Mouse (Mus musculus) granulocyte monocyte progenitor cell, adult 5-6 weeks (primary cell): ENCODE data around the gene Nos1ap. TPM values are rescaled to one million over a fixed set of nuclear protein-coding genes. Genes with fewer than 3 reads are reported as not detected.

Experiments used
- ATAC-seq: replicated peaks from 2 replicates; pipeline ENCODE4 v1.8.0; 2016; ENCODE audit warnings: mild to moderate bottlenecking, moderate TSS enrichment, inconsistent platforms; ENCODE audit not compliant: poor library complexity, severe bottlenecking
- total RNA-seq, 2 experiments: library from RNA; stranded (forward) in 1 of 2; stranded (reverse) in 1 of 2; fragments of 200-712, 200-1000 nt in 1 of 2; fragments of >200 nt in 1 of 2; fragmentation: Nextera tagmentation in 1 of 2; gene quantifications; 2 replicates each; pipeline ENCODE4 v1.2.3; 2014 to 2017

Nos1ap gene
- total RNA-seq, 2 experiments from 2014 or later: 3.7 to 11.5 TPM

DNA sequence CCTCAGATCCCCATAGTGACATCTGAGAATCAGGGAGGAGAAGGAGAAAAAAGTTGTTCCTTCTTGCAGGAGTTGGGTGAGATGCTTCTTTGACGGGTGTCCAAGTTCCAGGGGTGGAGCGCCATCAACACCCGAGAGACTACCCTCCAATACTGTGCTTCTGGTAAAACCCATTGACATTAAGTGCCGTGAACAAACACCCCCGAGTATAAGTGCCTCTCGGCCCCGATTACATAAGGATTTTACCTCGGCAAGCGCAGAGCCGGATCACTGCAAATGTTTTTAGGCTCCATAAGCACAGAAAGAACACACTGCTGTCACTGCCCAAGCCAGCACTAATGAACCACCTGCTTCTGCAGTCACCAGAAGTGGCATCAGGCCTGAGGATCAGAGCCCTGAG lies 266.7 kb downstream of the Nos1ap start:
- no peak for ATAC-seq

DNA sequence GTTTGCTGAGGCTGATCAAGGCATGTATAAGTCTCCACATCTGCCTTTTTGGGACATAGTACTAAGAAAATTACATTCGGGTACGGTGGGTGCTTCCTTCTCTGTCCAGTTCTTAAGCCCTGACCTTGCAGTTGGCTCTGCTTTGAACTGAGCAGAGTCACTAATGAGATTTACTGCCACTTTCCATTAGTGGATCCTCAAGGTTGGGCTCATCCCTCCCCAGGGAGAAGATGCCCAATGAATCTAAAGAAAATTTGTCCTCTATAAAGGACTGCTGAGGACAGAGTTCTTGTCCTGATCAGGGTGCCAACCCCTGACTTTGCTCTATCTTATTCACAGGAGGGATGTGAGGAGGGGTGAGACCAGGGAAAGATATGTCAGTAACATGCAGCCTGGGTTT lies 267.6 kb downstream of the Nos1ap start:
- no peak for ATAC-seq

- ATAC-seq: no peak
These were observed 278.2 kb downstream of the Nos1ap start for GRCm38 (mm10) chr1:170311431-170311830.

GRCm38 (mm10) chr1:170308503-170308902 lies 281.2 kb downstream of the Nos1ap start, which contains the start of gene Spata46:
Gene Spata46 (plus strand): TSS chr1:170308803.
- ATAC-seq: no peak

GRCm38 (mm10) chr1:170306232-170306631 lies 283.4 kb downstream of the Nos1ap start, which contains the start of gene Gm7694:
Gene Gm7694 (minus strand): TSS chr1:170306332.
- ATAC-seq: no peak

GRCm38 (mm10) chr1:170305002-170305401 lies 284.7 kb downstream of the Nos1ap start:
- peak; percentile 79 for ATAC-seq

- ATAC-seq: no peak
These were observed 286.6 kb downstream of the Nos1ap start for GRCm38 (mm10) chr1:170303103-170303502.

- ATAC-seq: no peak
These were observed 287.2 kb downstream of the Nos1ap start for GRCm38 (mm10) chr1:170302456-170302855.

- ATAC-seq: no peak
These were observed 288.0 kb downstream of the Nos1ap start for GRCm38 (mm10) chr1:170301686-170302085.

DNA sequence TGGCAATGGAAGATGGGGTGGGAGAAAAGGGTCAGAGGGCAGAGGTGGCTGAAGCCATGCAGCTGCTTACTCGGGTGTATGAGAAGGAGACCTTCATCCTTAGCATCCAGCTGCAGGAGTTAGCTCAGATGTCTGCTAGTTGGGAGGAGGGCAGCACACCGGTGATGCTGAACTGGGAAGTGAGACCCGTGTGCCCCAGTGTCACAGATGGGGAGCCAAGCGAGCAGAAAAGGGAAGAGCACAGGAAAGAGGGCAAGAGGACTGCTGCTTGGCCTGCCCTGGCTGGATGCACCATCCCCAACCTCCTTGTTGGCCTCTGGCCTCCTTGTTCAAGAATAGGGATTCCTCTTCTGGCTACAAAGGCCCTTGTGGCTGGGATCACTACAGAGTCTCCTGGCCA lies 290.2 kb downstream of the Nos1ap start:
- ATAC-seq: peak; percentile 55

DNA sequence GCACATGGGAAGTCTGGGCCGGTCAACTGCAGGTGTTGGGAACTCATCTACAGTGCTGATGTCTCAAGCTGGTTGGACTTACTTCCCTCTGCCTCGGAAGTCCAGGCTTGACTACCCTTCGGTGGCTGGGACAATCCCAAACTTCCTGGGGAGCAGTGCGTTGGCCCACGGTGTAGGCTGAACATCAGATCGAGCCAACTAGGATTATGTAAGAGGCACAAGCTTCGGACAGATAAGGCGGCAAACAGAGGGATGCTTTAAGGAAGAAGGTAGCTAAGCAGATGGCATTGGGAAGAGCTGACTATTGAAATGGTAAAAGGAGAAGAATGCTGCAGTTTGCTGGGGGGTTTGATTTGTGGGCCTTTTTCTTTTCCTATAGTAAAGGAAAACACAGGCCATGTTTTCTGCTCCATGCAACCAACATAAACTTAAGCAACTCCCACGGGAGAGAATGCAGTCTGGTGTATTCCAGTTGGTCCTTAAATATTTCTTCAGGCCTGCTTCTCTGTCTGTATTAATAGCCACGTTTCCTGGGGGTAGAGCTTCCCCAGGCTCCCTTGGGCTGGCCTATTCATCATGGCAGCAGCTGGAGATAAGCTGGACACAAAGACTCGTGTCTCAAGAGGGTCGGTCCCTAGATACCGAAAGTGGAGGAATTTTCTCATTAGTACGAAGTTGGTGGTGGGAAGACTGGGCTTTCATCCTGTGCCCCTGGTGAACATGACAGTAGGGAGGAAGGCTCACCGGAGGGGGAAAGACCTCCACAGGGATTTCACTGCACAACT lies 294.7 kb downstream of the Nos1ap start:
- ATAC-seq: no peak

- no peak for ATAC-seq
These were observed 296.4 kb downstream of the Nos1ap start for GRCm38 (mm10) chr1:170293257-170293656.

DNA sequence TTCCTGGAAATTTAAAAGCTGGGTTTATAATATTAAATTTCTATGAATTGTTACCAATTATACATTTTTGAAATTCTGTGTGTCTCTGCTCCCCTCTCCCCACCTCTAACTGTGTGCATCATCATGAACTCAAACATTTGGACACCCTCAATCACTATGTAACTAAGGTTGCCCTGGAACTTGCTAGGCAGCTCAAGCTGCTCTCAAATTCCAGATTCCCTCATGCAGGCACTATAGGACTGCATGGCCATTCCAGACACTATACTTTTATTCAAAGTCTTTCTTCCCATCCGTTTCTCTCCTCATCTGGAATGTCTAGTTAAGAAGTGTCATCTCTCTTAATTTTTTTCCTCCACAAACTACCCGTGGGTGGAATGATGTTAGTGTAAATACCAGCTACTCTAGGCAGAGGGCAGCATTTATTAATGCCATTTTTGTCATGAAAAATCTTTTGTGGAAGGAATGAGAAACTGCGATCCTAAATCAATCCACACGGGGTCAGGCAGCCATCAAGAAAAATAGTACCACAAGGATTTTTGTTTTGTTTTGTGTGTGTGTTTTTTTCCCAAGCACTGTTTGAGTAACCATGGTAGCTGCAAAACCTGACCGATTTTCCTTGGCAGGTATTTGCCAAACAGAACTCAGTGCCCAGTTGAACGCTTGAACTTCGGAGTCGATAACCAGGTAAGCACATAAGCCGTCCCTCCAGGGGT lies 297.3 kb downstream of the Nos1ap start:
- ATAC-seq: peak; percentile 93

DNA sequence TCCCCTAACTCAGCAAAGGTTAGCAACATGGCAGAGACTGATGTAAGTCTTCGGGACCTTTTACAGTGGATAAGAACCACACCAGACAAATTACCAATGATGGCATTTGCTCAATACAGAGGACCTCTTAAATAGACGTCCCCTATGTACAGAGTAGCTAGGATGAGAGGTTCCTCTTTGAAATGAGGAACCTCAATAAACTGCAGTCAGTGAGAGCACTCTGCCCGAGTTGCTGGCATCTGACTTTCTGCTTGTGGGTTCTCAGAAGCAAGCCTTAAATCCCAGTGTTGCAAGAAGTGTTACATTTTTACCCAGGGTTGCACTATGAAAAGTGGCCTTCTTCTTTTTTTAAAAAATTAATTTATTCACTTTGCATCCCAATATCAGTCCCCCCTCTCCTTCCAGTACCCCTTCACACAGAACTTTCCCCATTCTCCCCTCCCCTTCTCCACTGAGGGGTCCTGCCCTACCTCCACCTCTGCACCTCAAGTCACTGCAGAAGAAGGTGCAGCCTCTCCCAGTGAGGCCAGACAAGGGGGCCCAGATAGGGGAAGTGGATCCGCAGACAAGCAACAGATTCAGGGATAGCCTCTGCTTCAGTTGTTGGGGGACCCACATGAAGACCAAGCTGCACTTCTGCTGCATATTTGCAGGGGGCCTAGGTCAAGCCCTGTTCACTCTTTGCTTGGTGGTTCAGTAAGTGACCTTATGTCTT lies 307.1 kb downstream of the Nos1ap start:
- ATAC-seq: peak; percentile 95

DNA sequence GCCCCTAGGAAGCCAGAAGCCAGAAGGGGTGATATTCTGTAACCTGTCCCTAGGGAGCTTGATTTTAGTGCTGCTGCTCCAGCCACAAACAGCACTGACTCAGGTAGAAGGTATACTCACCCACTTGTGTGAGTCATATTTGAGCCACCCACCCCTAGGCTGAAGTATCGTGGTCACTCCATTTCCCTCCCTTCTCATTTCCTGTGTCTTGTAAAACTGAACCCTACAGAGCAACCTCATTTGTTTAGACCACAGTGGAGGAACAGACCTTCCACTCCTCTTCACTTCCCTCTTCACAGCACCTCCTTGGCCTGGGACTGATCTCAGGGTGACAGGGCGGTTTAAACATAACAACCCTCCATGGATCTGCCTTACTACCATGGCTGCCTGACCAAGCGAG lies 312.6 kb downstream of the Nos1ap start, which contains the start of gene Sh2d1b1:
Sh2d1b1 (plus strand) TSS at position 305 of the 400 bp plus-strand sequence.
- peak; percentile 80 for ATAC-seq

GRCm38 (mm10) chr1:170273252-170273651 lies 316.4 kb downstream of the Nos1ap start:
- ATAC-seq: peak; percentile 53

- peak; percentile 48 for ATAC-seq
These were observed 319.0 kb downstream of the Nos1ap start for GRCm38 (mm10) chr1:170270696-170271095.

GRCm38 (mm10) chr1:170270281-170270680 lies 319.4 kb downstream of the Nos1ap start:
- peak; percentile 65 for ATAC-seq

GRCm38 (mm10) chr1:170255560-170255910 lies 334.1 kb downstream of the Nos1ap start:
- ATAC-seq: peak; percentile 100

- peak; percentile 41 for ATAC-seq
These were observed 334.6 kb downstream of the Nos1ap start for GRCm38 (mm10) chr1:170254893-170255559.
